Mouse (Mus musculus): ENCODE data around the gene Dcdc2a.

Gene Dcdc2a

GRCm38 (mm10) chr13:25097348-25097747, 41.5 kb downstream of the Dcdc2a start:
- no peak for DNase-seq (ENCODE audit: inconsistent ontology term)

GRCm38 (mm10) chr13:25098578-25098977, 42.8 kb downstream of the Dcdc2a start:
- DNase-seq (ENCODE audit: inconsistent ontology term): no peak

DNA sequence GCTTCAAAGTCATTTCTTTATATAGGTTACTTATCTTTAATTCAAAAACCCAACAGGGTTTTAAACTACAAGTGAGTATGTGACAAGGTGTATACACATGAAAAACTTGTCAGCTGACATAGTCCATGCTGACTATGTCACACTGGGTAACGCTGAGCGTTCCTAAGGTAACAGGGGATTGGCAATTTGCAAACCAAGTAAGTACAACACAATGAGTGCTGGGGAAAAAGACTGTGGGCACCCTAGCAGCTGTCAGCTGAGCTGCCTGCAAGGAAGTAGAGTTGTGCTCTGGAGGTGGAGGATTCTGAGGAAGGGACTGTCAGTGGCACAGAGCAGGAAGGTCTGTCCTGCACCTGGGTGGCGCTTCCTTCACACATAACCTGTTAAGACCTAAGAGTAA, 43.7 kb downstream of the Dcdc2a start:
- no peak for DNase-seq (ENCODE audit: inconsistent ontology term)

DNA sequence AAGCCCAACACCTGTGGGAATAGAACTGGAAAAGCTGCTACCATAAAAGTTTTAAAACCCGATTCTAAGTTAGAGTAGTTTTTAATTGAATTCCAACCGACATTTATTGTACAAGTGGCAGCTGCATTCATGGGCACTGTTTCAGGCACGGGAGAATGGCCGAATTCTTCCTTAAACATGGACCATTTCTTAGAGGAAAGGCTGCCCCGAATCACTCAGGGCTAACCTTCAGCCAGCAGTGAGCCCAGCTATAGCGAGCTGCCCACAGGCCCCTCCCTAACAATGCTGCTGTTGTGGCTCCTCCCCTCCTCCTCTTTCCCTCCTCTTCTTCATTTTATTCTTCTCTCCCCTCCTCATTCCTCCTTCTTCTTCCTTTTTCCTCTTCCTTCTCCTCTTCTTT, 44.8 kb downstream of the Dcdc2a start:
- no peak for DNase-seq (ENCODE audit: inconsistent ontology term)

DNA sequence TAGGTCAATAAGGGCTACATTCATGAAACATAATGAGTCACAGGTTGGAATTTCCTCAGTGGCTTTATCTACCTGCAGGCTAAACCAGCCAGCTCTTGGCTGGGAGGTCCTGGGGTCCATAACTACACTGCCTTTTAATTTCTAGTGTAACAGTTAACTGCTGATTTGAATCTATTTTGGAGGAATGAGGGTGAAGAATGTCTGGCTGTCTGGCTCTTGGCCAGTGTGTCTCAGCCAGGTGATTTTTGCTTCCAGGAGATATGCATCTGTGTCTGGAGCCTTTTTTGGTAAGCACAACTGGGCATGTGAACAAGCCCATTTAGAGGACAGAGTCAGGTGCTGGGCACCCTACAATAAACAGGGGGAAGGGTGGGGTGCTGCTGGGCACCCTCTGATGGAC, 49.9 kb downstream of the Dcdc2a start:
- peak; percentile 23 for DNase-seq (ENCODE audit: inconsistent ontology term)

- DNase-seq (ENCODE audit: inconsistent ontology term): no peak
Observed at GRCm38 (mm10) chr13:25106740-25107139, 50.9 kb downstream of the Dcdc2a start.

- DNase-seq (ENCODE audit: inconsistent ontology term): no peak
Observed at GRCm38 (mm10) chr13:25108353-25108752, 52.5 kb downstream of the Dcdc2a start.

GRCm38 (mm10) chr13:25110592-25111095, 54.8 kb downstream of the Dcdc2a start:
- no peak for DNase-seq (ENCODE audit: inconsistent ontology term)

- DNase-seq (ENCODE audit: inconsistent ontology term): peak; percentile 69
Observed at GRCm38 (mm10) chr13:25115429-25115881, 59.7 kb downstream of the Dcdc2a start.

DNA sequence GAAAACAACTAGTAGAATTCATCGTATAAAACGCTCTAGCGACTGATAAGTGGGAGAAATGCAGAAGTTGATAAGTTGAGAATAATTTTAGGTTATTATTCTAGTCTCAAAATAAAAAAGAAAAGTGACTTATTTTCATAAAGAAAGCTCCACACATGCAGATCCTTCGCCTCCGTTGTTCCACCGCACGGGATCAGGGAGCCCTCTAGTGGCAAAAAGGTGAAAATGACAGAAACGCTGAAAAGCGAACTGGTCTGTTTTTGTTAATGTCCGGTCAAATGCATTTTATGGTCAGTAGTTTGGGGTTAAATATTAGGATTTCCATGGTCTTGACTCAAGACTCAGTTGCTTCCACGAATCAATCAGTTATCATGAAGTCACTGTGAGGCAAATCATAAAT, 60.2 kb downstream of the Dcdc2a start:
- peak; percentile 54 for DNase-seq (ENCODE audit: inconsistent ontology term)

GRCm38 (mm10) chr13:25122740-25123335, 67.0 kb downstream of the Dcdc2a start:
- no peak for DNase-seq (ENCODE audit: inconsistent ontology term)

- no peak for DNase-seq (ENCODE audit: inconsistent ontology term)
Observed at GRCm38 (mm10) chr13:25127216-25127615, 71.4 kb downstream of the Dcdc2a start.

DNA sequence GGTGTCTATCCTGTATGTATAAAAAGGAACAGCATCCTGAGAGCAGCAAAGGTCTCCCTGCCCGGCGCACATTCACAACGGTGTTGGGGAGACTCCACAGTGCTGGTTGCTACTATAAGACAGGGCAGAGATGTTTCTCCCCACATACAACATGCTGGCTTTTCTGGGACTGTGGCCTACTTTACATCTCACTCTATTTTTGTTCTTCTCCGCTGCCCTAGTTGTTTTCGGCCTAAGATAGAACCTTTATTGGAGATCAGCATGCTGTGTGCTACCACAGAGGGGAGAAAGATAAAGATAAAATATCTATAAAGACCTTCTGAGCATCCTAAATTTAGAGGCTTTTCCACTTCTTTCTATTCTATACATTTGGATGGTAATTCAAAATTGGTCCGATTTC, 72.0 kb downstream of the Dcdc2a start:
- DNase-seq (ENCODE audit: inconsistent ontology term): no peak

DNA sequence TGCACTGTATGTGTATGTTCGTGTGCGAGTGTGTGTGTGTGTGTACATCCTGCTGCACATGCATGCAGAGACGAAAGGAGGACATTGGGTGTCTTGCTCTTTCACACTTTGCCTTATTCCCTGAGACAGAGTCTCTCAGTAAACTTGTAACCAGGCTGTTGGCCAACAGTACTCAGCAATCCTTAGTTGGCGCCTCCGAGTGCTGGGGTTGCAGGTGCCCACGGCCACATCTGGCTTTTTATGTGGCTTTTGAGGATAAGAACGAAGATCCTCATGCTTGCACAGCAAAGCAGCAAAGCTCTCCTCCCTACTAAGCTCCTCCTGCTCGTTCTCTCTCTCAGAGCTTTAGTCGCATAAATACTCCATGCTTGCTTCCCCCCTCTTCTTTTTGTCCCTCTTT, 73.0 kb downstream of the Dcdc2a start:
- DNase-seq (ENCODE audit: inconsistent ontology term): no peak

DNA sequence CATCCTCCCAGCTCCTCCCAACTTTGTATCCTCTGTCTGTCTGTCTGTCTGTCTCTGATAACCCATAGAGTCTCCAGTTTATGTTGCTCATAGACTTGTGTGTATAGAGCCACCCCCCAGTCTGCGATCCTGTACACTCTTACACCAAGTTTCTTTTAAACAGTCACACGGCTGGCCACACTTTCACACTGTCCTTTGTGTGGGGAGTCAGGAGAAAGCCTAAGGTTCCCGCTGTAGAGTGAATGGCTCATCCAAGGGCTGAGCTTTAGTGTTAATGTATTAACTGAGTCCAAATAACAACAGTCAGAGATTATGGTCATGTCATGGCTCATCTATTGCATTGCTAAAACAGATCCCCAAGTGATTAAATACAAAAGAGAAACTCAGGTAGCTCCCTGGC, 87.3 kb downstream of the Dcdc2a start:
- no peak for DNase-seq (ENCODE audit: inconsistent ontology term)

DNA sequence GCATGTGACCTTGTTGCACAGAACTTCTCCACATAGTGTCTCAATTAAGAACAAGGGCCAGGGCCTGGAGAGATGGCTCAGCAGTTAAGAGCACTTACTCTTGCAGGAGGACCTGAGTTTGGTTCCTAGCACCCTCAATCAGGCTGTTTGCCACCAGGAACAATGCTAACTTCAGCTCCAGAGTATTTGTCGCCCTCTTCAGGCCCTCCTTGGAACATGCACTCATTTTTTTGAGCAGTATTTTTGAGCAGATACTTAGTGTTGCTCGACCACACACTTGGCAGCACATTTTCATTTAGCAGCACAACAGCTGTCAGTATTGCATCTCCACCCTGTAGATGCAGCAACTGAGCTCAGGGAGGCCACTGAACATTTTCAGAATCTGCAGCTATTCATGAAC, 88.3 kb downstream of the Dcdc2a start:
- no peak for DNase-seq (ENCODE audit: inconsistent ontology term)

- DNase-seq (ENCODE audit: inconsistent ontology term): no peak
Observed at GRCm38 (mm10) chr13:25146232-25146631, 90.4 kb downstream of the Dcdc2a start.

DNA sequence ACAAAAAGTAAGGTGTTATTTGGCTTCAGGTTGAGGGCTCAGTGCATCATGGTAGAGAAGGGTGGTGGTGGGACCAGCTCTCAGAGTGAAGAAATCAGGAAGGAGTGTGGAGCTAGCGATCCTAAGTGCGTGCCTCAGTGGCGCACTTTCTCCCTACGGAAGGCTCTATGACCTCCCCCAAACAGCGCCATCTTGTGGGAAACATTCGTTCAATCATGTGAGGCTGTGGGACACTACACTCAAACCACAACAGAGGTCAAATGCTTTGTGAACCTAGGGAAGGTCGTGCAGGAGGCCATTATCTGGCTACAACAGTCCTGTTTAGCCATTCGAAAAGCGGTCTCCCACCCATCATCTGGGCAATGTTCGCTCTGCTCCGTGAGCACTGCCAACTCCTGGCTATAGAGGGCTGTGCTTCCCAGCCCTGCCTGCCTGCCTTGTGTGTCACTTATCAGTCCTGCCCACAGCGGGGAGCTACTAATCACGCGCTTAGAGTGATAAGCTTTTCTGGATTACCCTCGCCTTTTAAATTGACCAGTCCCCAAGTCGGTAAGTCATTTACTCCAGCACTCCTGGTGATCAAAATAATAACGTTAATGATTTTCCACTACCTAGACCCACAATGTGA, 94.5 kb downstream of the Dcdc2a start:
- no peak for DNase-seq (ENCODE audit: inconsistent ontology term)

- peak; percentile 35 for DNase-seq (ENCODE audit: inconsistent ontology term)
Observed at GRCm38 (mm10) chr13:25150861-25151260, 95.1 kb downstream of the Dcdc2a start.

DNA sequence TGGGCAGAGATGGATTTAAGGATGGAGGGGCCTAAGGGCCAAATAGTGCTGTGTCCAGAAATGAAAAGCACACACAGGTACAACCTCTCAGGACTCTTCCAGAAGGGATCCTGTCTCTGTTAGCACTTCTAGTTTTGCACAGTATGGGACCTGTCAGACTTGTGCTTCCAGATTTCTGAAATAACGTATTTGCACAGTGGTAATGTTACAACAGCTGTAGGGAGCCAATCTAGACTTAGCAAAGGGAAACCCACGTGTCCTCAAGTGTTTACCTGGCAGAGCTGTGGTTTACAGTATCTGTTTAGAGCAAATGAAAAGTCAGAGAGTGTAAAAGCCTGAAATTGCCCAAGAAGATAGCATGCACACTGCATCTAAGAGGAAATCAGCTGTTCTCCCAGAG, 104.1 kb downstream of the Dcdc2a start:
- no peak for DNase-seq (ENCODE audit: inconsistent ontology term)

- DNase-seq (ENCODE audit: inconsistent ontology term): peak; percentile 75
Observed at GRCm38 (mm10) chr13:25160804-25161203, 105.0 kb downstream of the Dcdc2a start.

GRCm38 (mm10) chr13:25162594-25162993, 106.8 kb downstream of the Dcdc2a start:
- no peak for DNase-seq (ENCODE audit: inconsistent ontology term)

DNA sequence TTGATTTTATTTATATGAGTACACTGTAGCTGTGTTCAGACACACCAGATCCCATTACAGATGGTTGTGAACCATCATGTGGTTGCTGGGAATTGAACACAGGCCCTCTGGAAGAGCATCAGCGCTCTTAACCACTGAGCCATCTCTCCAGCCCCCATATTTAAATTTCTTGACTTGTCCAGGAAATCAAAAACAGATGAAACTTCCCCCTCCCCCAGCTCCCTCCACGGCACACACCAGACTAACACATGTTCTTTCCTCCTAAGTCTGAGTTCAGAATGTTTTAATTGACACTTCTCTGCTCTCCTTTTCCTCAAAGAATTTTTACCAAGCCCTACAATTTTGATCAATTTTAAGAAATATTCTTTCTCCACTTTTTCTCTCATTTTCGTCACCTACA, 113.1 kb downstream of the Dcdc2a start:
- no peak for DNase-seq (ENCODE audit: inconsistent ontology term)

DNA sequence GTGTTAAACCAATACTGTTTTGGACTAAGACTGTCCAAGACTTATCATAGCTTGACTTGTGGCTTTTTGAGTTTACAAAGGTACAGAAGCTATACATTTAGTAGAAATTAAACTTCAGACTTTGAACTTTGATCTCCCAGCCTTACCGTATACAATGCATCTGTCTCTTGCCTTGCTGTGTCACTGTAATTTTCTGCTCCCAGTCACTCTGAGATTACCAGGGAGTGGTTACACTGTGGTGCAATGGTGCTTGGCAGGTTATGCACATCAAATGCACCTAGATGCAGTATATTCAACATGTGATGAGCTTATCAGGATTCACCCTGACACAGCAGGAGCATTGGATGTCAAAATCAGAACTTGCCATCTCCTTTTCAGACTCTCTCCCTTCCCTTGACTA, 122.0 kb downstream of the Dcdc2a start:
- DNase-seq (ENCODE audit: inconsistent ontology term): no peak

Measured in Muller cell, postnatal 12 days (primary cell).